Mouse (Mus musculus) forebrain, postnatal 0 days (tissue): ENCODE data around the gene Camkk2. TPM values are rescaled to one million over a fixed set of nuclear protein-coding genes. Genes with fewer than 3 reads are reported as not detected.

Source experiments
- ATAC-seq: fragments of 200-750 bp; cut with Nextera tagmentation; 2 replicates; pipeline ENCODE4 v1.8.0; 2017; ENCODE audit warnings: mild to moderate bottlenecking, moderate library complexity
- DNase-seq: peaks from one replicate; pipeline ENCODE4 v3.0.0-alpha.2; 2015
- H3K27ac ChIP-seq: fragments of 300-500 bp; sonication (generic); 2 replicates; pipeline ENCODE4 v1.5.1; 2014; ENCODE audit warnings: low read depth, mild to moderate bottlenecking, antibody characterized with exemption, low read length, moderate library complexity, mixed read lengths
- H3K27me3 ChIP-seq: fragments of 300-500 bp; sonication (generic); 2 replicates; pipeline ENCODE4 v1.6.1; 2014; ENCODE audit warnings: mild to moderate bottlenecking, low read length, mixed read lengths; ENCODE audit not compliant: insufficient read depth
- H3K36me3 ChIP-seq: fragments of 300-500 bp; sonication (generic); 2 replicates; pipeline ENCODE4 v1.6.1; 2014; ENCODE audit warnings: mild to moderate bottlenecking, moderate library complexity; ENCODE audit not compliant: insufficient read depth
- H3K4me1 ChIP-seq: fragments of 300-500 bp; sonication (generic); 2 replicates; pipeline ENCODE4 v1.6.1; 2014; ENCODE audit warnings: antibody characterized with exemption; ENCODE audit not compliant: insufficient read depth
- H3K4me2 ChIP-seq: fragments of 300-500 bp; sonication (generic); 2 replicates; pipeline ENCODE4 v1.6.1; 2014; ENCODE audit warnings: low read depth, mild to moderate bottlenecking, moderate library complexity
- H3K4me3 ChIP-seq: fragments of 300-500 bp; sonication (generic); 2 replicates; pipeline ENCODE4 v1.5.1; 2014; ENCODE audit warnings: low read depth, low read length, mixed read lengths
- H3K9ac ChIP-seq: fragments of 300-500 bp; sonication (generic); 2 replicates; pipeline ENCODE4 v1.6.1; 2014; ENCODE audit warnings: mild to moderate bottlenecking
- H3K9me3 ChIP-seq: fragments of 300-500 bp; sonication (generic); 2 replicates; pipeline ENCODE4 v1.6.1; 2016; ENCODE audit warnings: low read length
- CTCF ChIP-seq: sonication (generic); IDR thresholded peaks from 2 replicates; pipeline ENCODE4 v1.5.1; 2016; ENCODE audit warnings: antibody characterized with exemption, control low read depth, low read depth
- WGBS: fragments of 180-500 bp; shearing (Covaris S2); extraction: QIAGEN DNeasy Blood & Tissue Kit; methylation state at CpG from one replicate; pipeline ENCODE4 v1.1.7; 2014; 5-methylcytosine and 5-hydroxymethylcytosine counted together
- polyA plus RNA-seq: library from polyadenylated mRNA; unstranded; fragments of >200 nt; fragmentation: Nextera tagmentation; extraction: Ambion mirVana; gene quantifications from 2 replicates; pipeline ENCODE4 v1.2.1, GENCODE M21; 2015
- total RNA-seq: library from RNA; depleted of rRNA; stranded (reverse); fragments of >200 nt; gene quantifications from 2 replicates; pipeline ENCODE4 v1.2.3, GENCODE M21; 2014

Camkk2 gene
- total and polyA plus RNA-seq, 2 experiments from 2014 or later: 89.3 to 93.8 TPM

- H3K4me1 ChIP-seq: 0 out of 2 replicates have a peak, but pooled peaks cover 12% of the 10 kb centered on the region
- H3K9ac ChIP-seq: no peak overlapping the region
- peaks cover 4% of the 10 kb centered on the region for H3K36me3 ChIP-seq
- DNase-seq: no peak
- H3K4me3 ChIP-seq: no peak overlapping the region
- H3K27ac ChIP-seq: no peak overlapping the region
- no peak for ATAC-seq
- H3K9me3 ChIP-seq: no peaks in the 10 kb centered on the region
- H3K4me2 ChIP-seq: no peak overlapping the region
- WGBS: 52% methylated on average over 1 of the region's 1 CpGs
- TF ChIP-seq CTCF: no peak
- no peaks in the 10 kb centered on the region for H3K27me3 ChIP-seq
Observed at GRCm38 (mm10) chr5:122782066-122782465, 2.9 kb upstream of the Camkk2 start.

GRCm38 (mm10) chr5:122780791-122781432 lies 1.7 kb upstream of the Camkk2 start:
- Histone ChIP-seq H3K4me1 (0 out of 2 replicates have a peak, but pooled peaks cover 12% of the 10 kb centered on the region), H3K36me3 (no peaks in the 10 kb centered on the region), H3K4me2 (no peak overlapping the region), H3K9me3 (no peaks in the 10 kb centered on the region), H3K4me3 (no peak overlapping the region), H3K27me3 (no peaks in the 10 kb centered on the region), H3K27ac (no peak overlapping the region), H3K9ac (no peak overlapping the region)
- WGBS: 92% methylated on average over 19 of the region's 19 CpGs
- DNase-seq: no peak
- 0 out of 2 replicates have a peak, but pooled peaks have one; percentile 12 for TF ChIP-seq CTCF
- ATAC-seq: no peak

- H3K4me1 ChIP-seq: 0 out of 2 replicates have a peak, but pooled peaks cover 7% of the 10 kb centered on the region
- peak; percentile 67 for ATAC-seq
- peak overlapping the region; percentile 69 for H3K27ac ChIP-seq
- no peaks in the 10 kb centered on the region for H3K27me3 ChIP-seq
- H3K4me3 ChIP-seq: peak overlapping the region; percentile 85
- H3K4me2 ChIP-seq: peak overlapping the region; percentile 91
- 1% methylated on average over 46 of the region's 55 CpGs for WGBS
- peak; percentile 42 for DNase-seq
- no peak for TF ChIP-seq CTCF
- H3K9ac ChIP-seq: peak overlapping the region; percentile 84
- H3K36me3 ChIP-seq: no peaks in the 10 kb centered on the region
- H3K9me3 ChIP-seq: no peaks in the 10 kb centered on the region
Observed at GRCm38 (mm10) chr5:122778231-122779226, 680 bp downstream of the Camkk2 start.

DNA sequence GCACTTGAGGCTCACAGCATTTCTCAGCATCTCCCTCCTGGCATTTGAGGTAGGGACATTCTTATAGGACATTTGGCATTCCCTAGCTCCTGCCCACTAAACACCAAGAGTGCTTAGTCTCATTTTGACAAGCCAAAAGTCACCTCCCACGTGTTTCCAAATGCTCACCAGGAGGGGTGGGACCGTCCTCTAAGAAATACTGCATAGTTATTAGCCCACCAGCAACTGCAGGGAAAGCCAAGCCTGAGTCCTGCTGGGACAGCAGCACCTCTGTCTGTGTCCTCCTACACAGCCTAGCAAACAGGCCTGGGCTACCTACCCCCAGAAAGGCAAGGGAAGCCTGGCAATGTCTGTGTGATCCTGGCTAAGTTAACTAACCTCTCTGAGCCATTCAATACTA lies 1.9 kb downstream of the Camkk2 start:
- no peak overlapping the region for H3K27ac ChIP-seq
- H3K36me3 ChIP-seq: no peaks in the 10 kb centered on the region
- H3K9me3 ChIP-seq: no peaks in the 10 kb centered on the region
- no peak overlapping the region for H3K9ac ChIP-seq
- ATAC-seq: no peak
- H3K4me1 ChIP-seq: 0 out of 2 replicates have a peak, but pooled peaks cover 4% of the 10 kb centered on the region
- peak overlapping the region; percentile 91; the same call in 1 of the 2 replicates for H3K4me2 ChIP-seq
- no peak for TF ChIP-seq CTCF
- no peak for DNase-seq
- no peaks in the 10 kb centered on the region for H3K27me3 ChIP-seq
- 40% methylated on average over 2 of the region's 2 CpGs for WGBS
- no peak overlapping the region for H3K4me3 ChIP-seq

DNA sequence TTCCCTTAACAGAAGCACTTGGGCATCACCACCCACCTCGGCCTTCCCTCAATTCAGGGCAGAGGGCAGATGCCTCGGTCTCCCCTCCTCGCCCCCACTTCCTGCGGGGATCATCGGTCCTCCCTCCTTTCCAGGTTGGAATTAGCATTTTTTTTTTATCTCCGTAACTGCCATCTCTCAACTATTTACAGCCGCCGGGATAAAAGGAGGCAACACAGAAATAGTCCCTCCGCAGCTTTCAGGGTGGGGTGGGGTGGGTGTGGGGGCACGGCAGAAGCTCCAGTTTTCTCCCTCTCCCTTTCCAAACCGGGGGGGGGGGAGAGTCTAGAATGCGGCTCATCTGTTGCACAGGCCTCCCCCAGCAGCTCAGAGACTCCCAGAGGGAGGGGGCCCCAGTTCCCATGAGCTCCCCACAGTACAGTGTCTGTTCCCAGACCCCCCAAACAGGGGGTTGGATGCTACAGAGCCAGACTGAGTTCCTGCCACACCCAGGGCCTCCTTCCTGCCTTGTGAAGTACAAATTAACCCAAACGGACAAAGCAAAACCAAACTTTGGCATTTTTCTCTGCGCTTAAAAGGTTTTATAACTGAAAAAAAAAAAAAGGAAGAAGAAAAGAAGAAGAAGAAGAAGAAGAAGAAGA lies 3.4 kb downstream of the Camkk2 start:
- Histone ChIP-seq H3K27me3 (no peaks in the 10 kb centered on the region), H3K9ac (no peak overlapping the region), H3K27ac (no peak overlapping the region), H3K4me3 (no peak overlapping the region), H3K4me1 (0 out of 2 replicates have a peak, but pooled peaks cover 4% of the 10 kb centered on the region), H3K36me3 (no peaks in the 10 kb centered on the region), H3K4me2 (no peak overlapping the region), H3K9me3 (no peaks in the 10 kb centered on the region)
- no peak for TF ChIP-seq CTCF
- ATAC-seq: no peak
- DNase-seq: no peak
- 81% methylated on average over 14 of the region's 14 CpGs for WGBS

DNA sequence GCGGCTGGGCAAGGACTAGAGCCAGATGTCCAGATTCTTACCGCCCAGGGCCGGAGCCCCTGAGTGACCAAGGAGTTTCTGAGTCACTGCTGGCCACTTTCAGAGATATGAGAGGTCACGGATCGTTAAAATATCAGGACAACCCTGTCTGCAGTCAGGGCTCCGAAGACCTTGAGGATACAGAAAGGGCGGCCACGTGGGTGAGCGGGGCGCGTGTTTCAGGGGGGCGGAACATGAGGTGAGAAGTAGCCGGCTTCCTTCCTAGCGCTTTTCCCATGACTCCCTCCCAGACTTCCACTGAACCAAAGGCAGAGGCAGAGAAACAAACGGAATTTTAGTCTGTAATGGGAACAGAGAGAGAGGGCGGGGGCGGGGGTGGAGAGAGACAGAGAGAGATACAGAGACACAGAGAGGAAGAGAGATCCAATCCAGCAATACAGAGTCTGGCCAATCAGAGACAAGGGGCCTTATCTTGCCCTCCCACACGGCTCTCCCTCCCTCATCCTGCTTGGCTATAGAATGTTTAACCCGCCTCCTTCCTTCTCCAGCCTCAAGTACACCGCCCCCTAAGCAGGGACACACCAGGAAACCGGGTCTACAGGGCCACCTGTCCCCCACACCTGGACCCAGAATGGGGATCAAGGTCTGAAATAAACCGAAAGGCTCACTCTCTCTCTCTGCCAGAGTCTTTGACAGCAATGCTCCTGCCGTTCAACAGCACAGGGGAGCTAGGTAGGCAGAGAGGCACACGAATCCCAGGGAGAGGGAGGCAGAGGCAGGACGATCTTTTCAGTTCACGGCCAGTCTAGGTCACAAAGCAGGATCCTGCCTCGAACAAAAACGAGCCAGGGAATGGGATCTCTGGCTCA lies 4.2 kb downstream of the Camkk2 start:
- no peak for TF ChIP-seq CTCF

More for the DNA sequence above, 4.2 kb downstream of the Camkk2 start:
- H3K36me3 ChIP-seq: no peaks in the 10 kb centered on the region
- no peaks in the 10 kb centered on the region for H3K27me3 ChIP-seq
- WGBS: 83% methylated on average over 28 of the region's 28 CpGs
- H3K4me3 ChIP-seq: no peak overlapping the region
- DNase-seq (no peak), ATAC-seq (no peak)
- no peak overlapping the region for H3K27ac ChIP-seq
- no peak overlapping the region for H3K4me2 ChIP-seq
- H3K9ac ChIP-seq: no peak overlapping the region
- 0 out of 2 replicates have a peak, but pooled peaks cover 4% of the 10 kb centered on the region for H3K4me1 ChIP-seq
- no peaks in the 10 kb centered on the region for H3K9me3 ChIP-seq
